Mouse (Mus musculus): ENCODE data around the gene Ubac1.

Ubac1 gene

GRCm38 (mm10) chr2:25975141-25975770 is 46.3 kb downstream of the Ubac1 start:
- DNase-seq (ENCODE audit: low read depth, low spot score), result no peak

- DNase-seq (ENCODE audit: low read depth, low spot score), result no peak
Observed at GRCm38 (mm10) chr2:25970426-25970825, 51.1 kb downstream of the Ubac1 start.

GRCm38 (mm10) chr2:25969319-25969718 is 52.2 kb downstream of the Ubac1 start:
- no peak for DNase-seq (ENCODE audit: low read depth, low spot score)

GRCm38 (mm10) chr2:25949291-25949690 is 72.3 kb downstream of the Ubac1 start:
- DNase-seq (ENCODE audit: low read depth, low spot score), result no peak
